Mouse (Mus musculus) neural tube, embryonic 13.5 days (tissue): Measurements from ENCODE around the gene Carmil2. TPM values are rescaled to one million over a fixed set of nuclear protein-coding genes. Genes with fewer than 3 reads are reported as not detected.

Experiments
- ATAC-seq: fragments of 200-750 bp; cut with Nextera tagmentation; 2 replicates; pipeline ENCODE4 v1.8.0; 2017; ENCODE audit warnings: low read depth, mild to moderate bottlenecking, moderate TSS enrichment, moderate library complexity
- H3K27ac ChIP-seq: fragments of 300-500 bp; sonication (generic); replicated peaks from 2 replicates; pipeline ENCODE4 v1.5.1; 2015; ENCODE audit warnings: moderate library complexity, mild to moderate bottlenecking, inconsistent platforms
- H3K27me3 ChIP-seq: fragments of 300-500 bp; sonication (generic); 2 replicates; pipeline ENCODE4 v1.6.1; 2015; ENCODE audit warnings: mild to moderate bottlenecking, inconsistent platforms
- H3K36me3 ChIP-seq: fragments of 300-500 bp; sonication (generic); 2 replicates; pipeline ENCODE4 v1.6.1; 2015; ENCODE audit warnings: mild to moderate bottlenecking, inconsistent platforms
- H3K4me1 ChIP-seq: fragments of 300-500 bp; sonication (generic); replicated peaks from 2 replicates; pipeline ENCODE4 v1.6.1; 2015; ENCODE audit warnings: inconsistent platforms
- H3K4me2 ChIP-seq: fragments of 300-500 bp; sonication (generic); 2 replicates; pipeline ENCODE4 v1.6.1; 2015; ENCODE audit warnings: inconsistent platforms, mild to moderate bottlenecking, moderate library complexity
- H3K4me3 ChIP-seq: fragments of 300-500 bp; sonication (generic); 2 replicates; pipeline ENCODE4 v1.5.1; 2015; ENCODE audit warnings: mild to moderate bottlenecking, inconsistent platforms
- H3K9ac ChIP-seq: fragments of 300-500 bp; sonication (generic); 2 replicates; pipeline ENCODE4 v1.6.1; 2015; ENCODE audit warnings: moderate library complexity, mild to moderate bottlenecking, inconsistent platforms
- H3K9me3 ChIP-seq: fragments of 300-500 bp; sonication (generic); 2 replicates; pipeline ENCODE4 v1.6.1; 2016; ENCODE audit warnings: inconsistent platforms
- WGBS: fragments of 180-500 bp; shearing (Covaris S2); methylation state at CpG from one replicate; pipeline ENCODE4 v1.1.7; 2015; 5-methylcytosine and 5-hydroxymethylcytosine counted together
- polyA plus RNA-seq: library from polyadenylated mRNA; unstranded; fragments of >200 nt; fragmentation: Nextera tagmentation; extraction: Ambion mirVana; gene quantifications from 2 replicates; pipeline ENCODE4 v1.2.1, GENCODE M21; 2015

Carmil2 gene
- polyA plus RNA-seq, 1 experiment from 2014 or later, result 20.2 TPM

GRCm38 (mm10) chr8:105698734-105699133 lies 12.7 kb downstream of the Carmil2 start:
- Histone ChIP-seq H3K36me3 (peaks cover 46% of the 10 kb centered on the region), H3K9me3 (no peaks in the 10 kb centered on the region), H3K4me3 (no peak overlapping the region), H3K27ac (no peak overlapping the region), H3K4me1 (peaks cover 44% of the 10 kb centered on the region), H3K9ac (no peak overlapping the region), H3K4me2 (no peak overlapping the region), H3K27me3 (no peaks in the 10 kb centered on the region)
- ATAC-seq, result no peak
- 93% methylated on average over 5 of the region's 5 CpGs for WGBS

GRCm38 (mm10) chr8:105699488-105700215 lies 13.6 kb downstream of the Carmil2 start:
- H3K27me3 ChIP-seq, result no peaks in the 10 kb centered on the region
- peak overlapping the region; percentile 67 for H3K4me3 ChIP-seq
- H3K27ac ChIP-seq, result no peak overlapping the region
- H3K4me2 ChIP-seq, result peak overlapping the region; percentile 96
- peak overlapping the region; percentile 79 for H3K9ac ChIP-seq
- 87% methylated on average over 11 of the region's 11 CpGs for WGBS
- H3K9me3 ChIP-seq, result no peaks in the 10 kb centered on the region
- no peak for ATAC-seq
- H3K4me1 ChIP-seq, result peaks cover 35% of the 10 kb centered on the region
- peaks cover 54% of the 10 kb centered on the region for H3K36me3 ChIP-seq

- H3K9ac ChIP-seq, result peak overlapping the region; percentile 79
- WGBS, result under 1% methylated on average over 21 of the region's 21 CpGs
- ATAC-seq, result peak; percentile 61
- H3K4me1 ChIP-seq, result peaks cover 26% of the 10 kb centered on the region
- H3K36me3 ChIP-seq, result peaks cover 50% of the 10 kb centered on the region
- H3K4me3 ChIP-seq, result peak overlapping the region; percentile 67
- peak overlapping the region; percentile 94 for H3K27ac ChIP-seq
- no peaks in the 10 kb centered on the region for H3K27me3 ChIP-seq
- H3K9me3 ChIP-seq, result no peaks in the 10 kb centered on the region
- peak overlapping the region; percentile 96 for H3K4me2 ChIP-seq
Measured at GRCm38 (mm10) chr8:105700566-105700965, 14.5 kb downstream of the Carmil2 start.

- under 1% methylated on average over 59 of the region's 60 CpGs for WGBS
- Histone ChIP-seq H3K9me3 (no peaks in the 10 kb centered on the region), H3K36me3 (peaks cover 44% of the 10 kb centered on the region), H3K4me1 (peaks cover 24% of the 10 kb centered on the region), H3K9ac (peak within 1 kb of the TSS; percentile 79), H3K4me3 (peak within 1 kb of the TSS; percentile 67), H3K4me2 (peak within 1 kb of the TSS; percentile 96), H3K27me3 (no peaks in the 10 kb centered on the region), H3K27ac (peak within 1 kb of the TSS; percentile 94)
- ATAC-seq, result peak; percentile 81
Measured at GRCm38 (mm10) chr8:105700966-105701824, 15.1 kb downstream of the Carmil2 start, which contains the start of the genes Acd and Pard6a. Acd (minus strand) TSS chr8:105701102. Pard6a (plus strand) TSS chr8:105701148.

- no peaks in the 10 kb centered on the region for H3K9me3 ChIP-seq
- WGBS, result 35% methylated on average over 18 of the region's 18 CpGs
Measured at GRCm38 (mm10) chr8:105702001-105702401, 15.9 kb downstream of the Carmil2 start.

GRCm38 (mm10) chr8:105702731-105703415 lies 16.8 kb downstream of the Carmil2 start:
- no peak overlapping the region for H3K4me3 ChIP-seq
- WGBS, result 91% methylated on average over 24 of the region's 24 CpGs
- peaks cover 40% of the 10 kb centered on the region for H3K4me1 ChIP-seq
- no peak for ATAC-seq
- no peak overlapping the region for H3K27ac ChIP-seq
- no peaks in the 10 kb centered on the region for H3K27me3 ChIP-seq
- H3K4me2 ChIP-seq, result peak overlapping the region; percentile 96; the same call in 1 of the 2 replicates
- H3K9me3 ChIP-seq, result no peaks in the 10 kb centered on the region
- peaks cover 27% of the 10 kb centered on the region for H3K36me3 ChIP-seq
- H3K9ac ChIP-seq, result no peak overlapping the region

More at GRCm38 (mm10) chr8:105702001-105702401, 15.9 kb downstream of the Carmil2 start:
- Histone ChIP-seq H3K4me1 (peaks cover 32% of the 10 kb centered on the region), H3K27me3 (no peaks in the 10 kb centered on the region), H3K27ac (peak overlapping the region; percentile 94), H3K36me3 (peaks cover 36% of the 10 kb centered on the region), H3K4me2 (peak overlapping the region; percentile 96), H3K4me3 (peak overlapping the region; percentile 67), H3K9ac (peak overlapping the region; percentile 79)
- peak; percentile 13; the same call in 1 of the 2 replicates for ATAC-seq

- H3K9me3 ChIP-seq, result no peaks in the 10 kb centered on the region
- no peak for ATAC-seq
- H3K27me3 ChIP-seq, result no peaks in the 10 kb centered on the region
- peaks cover 44% of the 10 kb centered on the region for H3K4me1 ChIP-seq
- whole genome bisulfite sequencing, result 95% methylated on average over 34 of the region's 34 CpGs
- no peak overlapping the region for H3K4me2 ChIP-seq
- H3K27ac ChIP-seq, result no peak overlapping the region
- no peak overlapping the region for H3K9ac ChIP-seq
- H3K36me3 ChIP-seq, result peaks cover 16% of the 10 kb centered on the region
- H3K4me3 ChIP-seq, result no peak overlapping the region
Measured at GRCm38 (mm10) chr8:105704146-105704812, 18.2 kb downstream of the Carmil2 start.

GRCm38 (mm10) chr8:105704955-105705354 lies 18.9 kb downstream of the Carmil2 start:
- Histone ChIP-seq H3K4me3 (no peak overlapping the region), H3K4me1 (peaks cover 37% of the 10 kb centered on the region), H3K4me2 (no peak overlapping the region), H3K9me3 (no peaks in the 10 kb centered on the region), H3K27me3 (no peaks in the 10 kb centered on the region), H3K36me3 (peaks cover 16% of the 10 kb centered on the region), H3K9ac (no peak overlapping the region), H3K27ac (no peak overlapping the region)
- ATAC-seq, result no peak
- WGBS, result 87% methylated on average over 6 of the region's 6 CpGs

GRCm38 (mm10) chr8:105706426-105706825 lies 20.4 kb downstream of the Carmil2 start:
- Histone ChIP-seq H3K36me3 (peaks cover 16% of the 10 kb centered on the region), H3K9ac (no peak overlapping the region), H3K4me1 (peaks cover 31% of the 10 kb centered on the region), H3K27ac (no peak overlapping the region), H3K4me2 (peak overlapping the region; percentile 97), H3K9me3 (no peaks in the 10 kb centered on the region), H3K27me3 (no peaks in the 10 kb centered on the region), H3K4me3 (0 out of 2 replicates have a peak overlapping the region, but pooled peaks have one; percentile 52)
- WGBS, result 83% methylated on average over 12 of the region's 12 CpGs
- ATAC-seq, result no peak

GRCm38 (mm10) chr8:105707498-105708403 lies 21.7 kb downstream of the Carmil2 start, which contains the start of the genes 4933405L10Rik and Enkd1:
4933405L10Rik (plus strand) TSS chr8:105707655.
Enkd1 (minus strand) TSS chr8:105708210.
- WGBS, result under 1% methylated on average over 55 of the region's 55 CpGs
- no peak within 1 kb of the TSS for H3K27ac ChIP-seq
- ATAC-seq, result peak; percentile 69

More at GRCm38 (mm10) chr8:105707498-105708403, 21.7 kb downstream of the Carmil2 start, which contains the start of the genes 4933405L10Rik and Enkd1:
- peaks cover 20% of the 10 kb centered on the region for H3K4me1 ChIP-seq
- peak within 1 kb of the TSS; percentile 52 for H3K4me3 ChIP-seq
- peak within 1 kb of the TSS; percentile 97 for H3K4me2 ChIP-seq
- no peaks in the 10 kb centered on the region for H3K27me3 ChIP-seq
- H3K9ac ChIP-seq, result peak within 1 kb of the TSS; percentile 71
- no peaks in the 10 kb centered on the region for H3K9me3 ChIP-seq
- peaks cover 16% of the 10 kb centered on the region for H3K36me3 ChIP-seq
